Mouse (Mus musculus) erythroid progenitor cell, adult 5-6 weeks (primary cell): Measurements from ENCODE around the gene Emc10. TPM values are rescaled to one million over a fixed set of nuclear protein-coding genes. Genes with fewer than 3 reads are reported as not detected.

ENCODE experiments used
- ATAC-seq: replicated peaks from 2 replicates; pipeline ENCODE4 v1.8.0; 2016; ENCODE audit warnings: moderate number of reproducible peaks, mild to moderate bottlenecking, moderate TSS enrichment, inconsistent platforms; ENCODE audit not compliant: poor library complexity, low FRiP score, severe bottlenecking
- total RNA-seq, 2 experiments: library from RNA; stranded (forward) in 1 of 2; stranded (reverse) in 1 of 2; fragments of 150-400 nt in 1 of 2; fragments of 186-747, 209-891 nt in 1 of 2; gene quantifications; 2 replicates each; pipeline versions ENCODE4 v1.2.3 to v1.2.4; 2015 to 2017; ENCODE audit warnings: low replicate concordance in 2 of 2

Gene Emc10
- total RNA-seq, 2 experiments from 2014 or later = 43.7 to 81.7 TPM

DNA sequence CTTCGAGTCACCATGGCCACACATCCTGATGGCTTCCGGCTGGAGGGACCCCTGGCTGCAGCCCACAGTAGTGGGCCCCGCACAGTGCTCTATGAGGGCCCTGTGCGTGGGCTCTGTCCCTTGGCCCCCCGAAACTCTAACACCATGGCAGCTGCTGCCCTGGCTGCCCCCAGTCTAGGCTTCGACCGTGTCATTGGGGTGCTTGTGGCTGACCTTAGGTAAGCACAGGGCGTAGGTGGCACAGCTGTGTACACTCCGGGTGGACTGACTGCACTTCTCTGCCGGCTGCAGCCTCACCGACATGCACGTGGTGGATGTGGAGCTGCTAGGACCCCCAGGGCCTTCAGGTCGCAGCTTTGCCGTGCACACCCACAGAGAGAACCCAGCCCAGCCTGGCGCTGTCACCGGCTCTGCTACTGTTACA is 29.4 kb downstream of the Emc10 start:
- ATAC-seq = no peak

DNA sequence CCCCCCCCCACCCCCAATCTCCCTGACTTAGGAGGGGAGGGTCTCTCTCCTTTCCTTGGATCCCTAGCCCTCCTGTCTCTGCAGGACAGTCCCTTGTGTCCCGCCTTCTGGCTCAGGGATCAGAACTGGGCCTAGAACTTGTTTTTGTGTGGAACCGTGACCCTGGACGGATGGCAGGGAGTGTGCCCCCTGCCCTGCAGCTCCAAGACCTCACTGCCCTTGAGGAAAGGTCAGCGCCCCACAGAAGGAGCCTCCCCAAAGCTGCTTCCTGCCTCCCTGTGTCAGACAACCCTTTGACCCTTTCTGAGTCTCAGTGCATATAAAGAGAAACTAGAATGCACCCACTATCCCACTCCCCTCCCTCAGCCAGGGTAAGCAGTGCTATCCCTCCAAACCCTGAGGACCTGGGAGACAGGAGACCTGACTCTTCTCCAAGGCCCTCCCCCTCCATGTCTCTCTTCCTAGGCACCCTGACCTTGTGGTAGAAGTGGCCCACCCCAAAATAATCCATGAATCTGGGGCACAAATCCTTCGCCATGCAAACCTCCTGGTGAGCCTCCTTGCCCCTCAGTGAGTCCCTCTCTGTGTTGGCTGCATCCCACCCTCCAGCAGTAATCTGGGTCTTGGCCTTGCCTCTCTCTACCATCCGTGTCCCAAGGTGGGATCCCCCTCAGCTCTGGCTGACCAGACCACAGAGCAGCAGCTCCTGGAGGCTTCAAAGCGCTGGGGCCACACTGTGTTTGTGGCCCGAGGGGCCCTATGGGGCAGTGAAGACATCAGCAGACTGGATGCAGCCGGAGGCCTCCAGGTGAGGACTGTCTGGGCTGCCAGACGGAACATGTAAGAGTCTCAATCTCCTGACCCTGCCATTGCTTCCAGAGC is 30.1 kb downstream of the Emc10 start:
- no peak for ATAC-seq

DNA sequence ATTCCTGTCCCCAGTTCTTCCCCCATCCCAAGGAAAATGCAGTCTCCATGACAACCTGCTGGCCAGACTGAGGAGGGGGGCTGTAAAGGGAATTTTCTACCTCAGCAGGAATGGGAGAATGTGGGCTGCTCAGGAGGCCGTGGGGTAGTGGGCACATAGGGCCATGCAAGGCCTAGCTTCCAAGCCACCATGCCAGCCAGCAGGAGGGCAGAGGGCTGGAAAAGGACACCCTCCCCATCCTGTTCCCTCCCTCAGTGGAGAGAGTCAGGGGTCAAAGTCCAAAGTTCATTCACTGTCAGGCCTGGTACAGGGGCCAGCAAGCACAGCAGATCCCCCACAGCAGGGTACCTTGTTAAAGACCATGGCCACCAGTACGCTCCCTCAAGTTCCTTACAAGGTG is 31.2 kb downstream of the Emc10 start, which contains the start of gene Aspdh:
Aspdh (plus strand) TSS at position 281 of the 400 bp plus-strand sequence.
- ATAC-seq = no peak

DNA sequence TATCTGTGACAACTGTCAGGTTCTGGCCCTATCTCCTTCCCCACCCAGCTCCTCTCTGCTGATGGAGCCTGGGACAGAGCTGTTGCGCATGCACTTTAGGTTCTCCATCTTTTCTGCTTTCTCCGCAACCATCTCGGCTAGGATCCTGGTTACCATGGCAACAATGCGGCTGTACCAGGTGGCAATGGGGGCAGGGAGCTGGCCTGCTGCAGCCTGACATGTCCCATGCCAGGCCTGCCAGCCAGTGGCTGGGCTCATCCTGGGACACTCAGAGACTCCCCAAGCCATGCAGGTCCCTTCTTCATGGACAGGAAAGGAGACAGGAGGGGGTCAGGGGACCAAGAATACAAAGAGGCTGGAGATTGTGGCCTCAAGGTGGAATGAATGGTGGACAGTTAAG is 31.8 kb downstream of the Emc10 start:
- no peak for ATAC-seq

DNA sequence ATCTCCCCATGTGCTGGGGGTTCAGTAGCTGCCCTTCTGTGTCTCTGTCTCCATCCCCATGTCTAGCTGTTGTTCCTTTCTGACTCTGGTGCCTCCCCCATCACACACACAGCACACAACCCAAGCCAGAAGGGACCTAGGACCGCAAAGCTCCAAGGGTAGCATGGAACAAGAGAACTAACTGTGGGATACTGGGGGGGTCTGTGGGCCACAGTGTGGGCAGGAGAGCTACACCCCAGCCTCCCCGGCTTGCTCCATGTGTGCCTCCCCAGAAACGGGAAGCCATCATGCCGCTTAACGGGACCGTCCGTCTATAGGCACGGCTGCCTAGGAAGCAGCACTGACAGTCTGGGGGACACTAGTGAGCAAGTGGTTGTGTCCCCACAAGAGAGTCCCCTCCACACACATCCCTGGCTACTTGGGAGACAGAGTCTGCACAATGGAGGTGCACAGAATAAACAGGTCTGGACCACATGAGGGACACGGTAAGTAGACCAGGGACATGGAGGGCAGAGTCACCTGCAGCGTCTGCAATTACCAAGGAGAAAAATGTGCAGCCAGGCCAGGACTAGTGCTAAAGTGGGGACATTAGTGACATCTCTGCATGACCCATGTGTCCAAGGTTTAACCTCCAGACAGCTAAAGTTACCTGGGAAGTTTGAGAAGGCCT is 32.6 kb downstream of the Emc10 start:
- ATAC-seq = no peak

DNA sequence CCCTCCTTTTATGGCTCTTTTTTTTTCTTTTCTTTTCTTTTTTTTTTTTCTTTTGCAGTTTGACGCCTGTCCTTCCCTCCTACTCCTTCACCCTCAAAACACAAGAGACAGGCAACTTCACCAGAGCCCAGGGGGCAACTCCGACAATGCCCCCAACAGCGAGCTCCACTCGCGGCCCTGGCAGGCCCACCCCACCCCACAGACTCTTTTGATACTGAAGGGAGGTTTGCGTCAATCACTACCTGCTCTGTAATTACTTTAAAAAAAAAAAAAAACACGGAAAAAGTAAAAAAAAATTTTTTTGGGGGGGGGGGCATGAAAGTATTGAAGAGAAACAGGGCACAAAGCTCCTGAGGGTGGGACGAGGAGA is 33.3 kb downstream of the Emc10 start:
- ATAC-seq = no peak

DNA sequence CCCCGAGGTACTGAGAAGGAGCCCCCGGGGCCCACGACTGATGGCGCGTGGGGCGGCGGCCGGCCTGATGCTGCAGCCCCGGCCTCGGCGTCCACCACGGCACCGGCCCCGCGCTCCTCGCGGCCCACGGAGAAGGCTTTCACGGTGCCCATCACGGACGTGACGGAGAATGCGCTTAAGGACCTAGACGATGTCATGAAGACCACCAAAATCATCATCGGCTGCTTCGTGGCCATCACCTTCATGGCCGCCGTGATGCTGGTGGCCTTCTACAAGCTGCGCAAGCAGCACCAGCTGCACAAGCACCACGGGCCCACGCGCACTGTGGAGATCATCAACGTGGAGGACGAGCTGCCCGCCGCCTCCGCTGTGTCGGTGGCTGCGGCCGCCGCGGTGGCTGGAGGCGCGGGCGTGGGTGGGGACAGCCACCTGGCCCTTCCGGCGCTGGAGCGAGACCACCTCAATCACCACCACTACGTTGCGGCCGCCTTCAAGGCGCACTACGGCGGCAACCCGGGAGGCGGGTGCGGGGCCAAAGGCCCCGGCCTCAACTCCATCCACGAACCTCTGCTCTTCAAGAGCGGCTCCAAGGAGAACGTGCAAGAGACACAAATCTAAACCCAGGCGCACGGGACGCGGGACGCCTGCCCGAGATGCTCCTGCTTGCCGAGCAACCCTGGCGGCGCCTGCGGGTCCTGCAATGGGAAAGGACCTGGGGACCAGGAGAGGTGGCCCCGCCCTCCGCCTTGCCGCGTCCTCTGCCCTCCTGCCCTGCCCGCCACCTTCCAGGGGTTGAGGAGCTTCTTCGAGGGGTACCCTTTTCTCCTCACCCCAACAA is 33.9 kb downstream of the Emc10 start:
- ATAC-seq = 0 out of 2 replicates have a peak, but pooled peaks have one; percentile 41

DNA sequence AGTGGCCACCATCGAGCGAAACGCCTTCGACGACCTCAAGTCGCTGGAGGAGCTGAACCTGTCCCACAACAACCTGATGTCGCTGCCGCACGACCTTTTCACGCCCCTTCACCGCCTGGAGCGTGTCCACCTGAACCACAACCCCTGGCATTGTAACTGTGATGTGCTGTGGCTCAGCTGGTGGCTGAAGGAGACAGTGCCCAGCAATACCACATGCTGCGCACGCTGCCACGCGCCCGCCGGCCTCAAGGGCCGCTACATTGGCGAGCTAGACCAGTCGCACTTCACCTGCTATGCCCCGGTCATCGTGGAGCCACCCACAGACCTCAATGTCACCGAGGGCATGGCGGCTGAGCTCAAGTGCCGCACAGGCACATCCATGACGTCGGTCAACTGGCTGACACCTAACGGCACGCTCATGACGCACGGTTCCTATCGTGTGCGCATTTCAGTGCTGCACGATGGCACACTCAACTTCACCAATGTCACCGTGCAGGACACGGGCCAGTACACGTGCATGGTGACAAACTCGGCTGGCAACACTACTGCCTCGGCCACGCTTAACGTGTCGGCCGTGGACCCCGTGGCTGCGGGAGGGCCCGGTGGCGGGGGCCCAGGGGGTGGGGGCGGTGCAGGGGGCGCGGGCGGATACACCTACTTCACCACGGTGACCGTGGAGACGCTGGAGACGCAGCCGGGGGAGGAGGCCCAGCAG is 34.7 kb downstream of the Emc10 start:
- ATAC-seq = no peak

DNA sequence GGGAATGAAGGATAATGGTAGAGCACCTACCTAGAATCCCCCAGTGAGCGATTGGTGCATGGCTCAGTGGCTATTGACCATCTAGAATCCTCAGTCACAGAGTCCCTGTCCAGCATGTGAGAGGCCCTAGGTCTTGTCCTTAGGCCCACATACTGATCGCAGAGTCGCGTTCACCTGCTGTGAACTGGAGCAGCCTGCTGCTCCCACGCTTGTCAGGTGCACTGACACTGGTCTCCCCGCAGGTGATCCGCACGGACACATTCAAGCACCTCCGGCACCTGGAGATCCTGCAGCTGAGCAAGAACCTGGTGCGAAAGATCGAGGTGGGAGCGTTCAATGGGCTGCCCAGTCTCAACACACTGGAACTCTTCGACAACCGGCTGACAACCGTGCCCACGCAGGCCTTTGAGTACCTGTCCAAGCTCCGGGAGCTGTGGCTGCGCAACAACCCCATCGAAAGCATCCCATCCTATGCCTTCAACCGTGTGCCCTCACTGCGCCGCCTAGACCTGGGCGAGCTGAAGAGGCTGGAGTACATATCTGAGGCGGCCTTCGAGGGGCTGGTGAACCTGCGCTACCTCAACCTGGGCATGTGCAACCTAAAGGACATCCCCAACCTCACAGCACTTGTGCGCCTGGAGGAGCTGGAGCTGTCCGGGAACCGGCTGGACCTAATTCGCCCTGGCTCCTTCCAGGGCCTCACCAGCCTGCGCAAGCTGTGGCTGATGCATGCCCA is 35.4 kb downstream of the Emc10 start:
- no peak for ATAC-seq

DNA sequence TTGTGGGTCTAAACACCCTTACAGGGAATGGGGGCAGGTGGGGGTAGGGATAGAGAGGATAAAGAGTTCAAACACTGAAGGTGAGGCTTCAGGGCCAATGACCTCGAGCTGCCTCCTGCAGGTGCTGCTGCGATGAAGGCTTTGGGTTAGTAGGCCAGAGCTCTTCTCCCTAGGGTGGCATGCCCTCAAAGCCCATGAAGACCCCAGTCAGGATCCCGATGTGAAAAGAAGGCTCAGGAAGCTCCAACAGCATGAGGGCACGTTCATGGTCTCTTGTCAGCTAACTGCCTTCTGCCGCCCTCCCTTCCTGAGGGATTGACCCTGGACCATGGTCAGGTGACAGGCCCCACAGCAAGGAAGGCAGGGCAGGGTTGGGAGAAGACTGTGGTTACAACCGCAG is 36.3 kb downstream of the Emc10 start:
- no peak for ATAC-seq

DNA sequence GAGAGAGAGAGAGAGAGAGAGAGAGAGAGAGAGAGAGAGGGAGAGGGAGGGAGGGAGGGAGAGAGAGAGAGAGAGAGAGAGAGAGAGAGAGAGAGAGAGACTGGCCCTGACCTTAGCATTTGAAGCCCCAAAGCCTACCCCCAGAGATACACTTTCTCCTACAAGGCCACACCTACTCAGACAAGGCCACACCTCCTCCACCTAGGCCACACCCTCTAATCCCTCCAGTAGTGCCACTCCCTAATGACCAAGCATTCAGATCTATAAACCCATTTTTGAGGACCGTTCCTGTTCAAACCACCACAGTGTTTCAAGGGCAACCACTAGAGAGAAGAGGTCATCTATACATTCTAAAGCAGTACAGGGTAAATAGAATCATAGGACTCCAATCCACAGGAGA is 40.0 kb downstream of the Emc10 start:
- peak; percentile 77 for ATAC-seq

DNA sequence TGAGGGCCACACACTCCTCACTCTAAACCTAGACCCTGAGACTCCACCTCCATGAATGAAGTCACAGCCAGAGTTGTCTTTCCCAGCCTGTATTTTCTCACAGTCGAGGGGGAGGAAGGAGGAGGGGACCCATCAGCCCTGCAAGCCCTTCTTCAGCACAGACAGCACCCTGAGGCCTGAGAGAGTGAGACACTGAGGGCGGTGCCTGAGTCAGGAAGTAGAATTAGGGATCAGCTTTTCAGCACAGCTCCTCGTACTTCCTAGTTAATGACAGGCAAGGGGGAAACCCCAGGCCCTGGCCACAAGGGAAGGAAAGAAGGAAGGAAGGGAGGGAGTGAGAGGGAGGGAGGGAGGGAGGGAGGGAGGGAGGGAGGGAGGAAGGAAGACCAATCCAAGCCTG is 43.1 kb downstream of the Emc10 start:
- no peak for ATAC-seq

DNA sequence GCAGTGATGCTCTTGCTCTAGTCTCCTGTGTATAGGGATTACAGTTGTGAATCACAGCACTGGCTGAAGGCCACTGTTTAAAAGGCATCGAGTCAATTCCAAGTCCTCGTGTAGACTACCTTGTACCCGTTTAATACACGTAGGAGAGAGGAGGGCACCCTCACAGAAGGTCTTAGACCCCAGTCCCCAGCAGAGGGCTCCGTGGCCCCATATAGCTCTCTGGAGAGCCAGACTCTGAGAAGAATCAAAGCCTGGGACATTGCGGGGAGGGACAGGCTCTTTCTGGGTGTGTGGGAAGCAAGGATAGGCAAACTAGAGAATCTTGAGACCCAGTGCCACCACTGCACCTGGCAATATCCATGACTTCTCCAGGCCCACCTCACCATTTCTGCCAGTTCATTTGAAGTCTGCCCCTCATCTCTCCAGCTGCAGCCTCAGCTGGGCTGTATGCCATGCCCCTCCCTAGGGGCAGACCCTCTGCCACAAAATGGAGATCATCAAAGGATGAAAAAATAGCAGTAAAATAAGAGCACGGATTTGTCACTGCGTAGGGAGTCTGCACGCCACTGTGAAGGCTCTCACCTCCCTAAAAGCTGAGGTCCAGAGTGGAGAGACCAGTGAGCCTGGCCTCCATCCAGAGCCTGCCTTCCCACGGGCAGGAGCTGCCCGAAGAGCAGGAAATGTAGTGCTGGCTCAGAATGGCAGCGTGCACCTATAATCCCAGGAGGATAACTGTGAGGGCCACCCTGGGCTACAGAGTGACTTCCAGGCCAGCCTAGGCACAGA is 50.1 kb downstream of the Emc10 start:
- ATAC-seq = no peak

DNA sequence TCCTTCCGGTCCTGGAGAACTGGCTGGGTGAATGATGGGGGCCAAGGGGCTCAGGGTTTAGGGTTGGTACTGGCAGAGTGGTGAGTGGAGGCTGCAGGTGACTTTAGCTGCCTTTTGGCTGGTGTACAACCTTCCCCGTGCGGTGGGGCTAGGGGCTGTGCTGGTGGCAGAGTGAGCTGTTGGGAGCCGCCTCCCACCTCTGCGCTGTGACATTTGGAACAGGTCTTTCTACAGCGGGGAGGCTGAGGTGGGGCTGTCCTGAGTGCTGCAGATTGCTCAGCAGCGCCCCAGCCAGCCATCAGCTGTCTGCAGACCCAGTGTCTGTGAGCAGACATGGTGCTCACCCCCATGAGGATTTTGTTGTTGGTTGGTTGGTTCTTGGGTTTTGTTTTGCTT is 50.8 kb downstream of the Emc10 start:
- ATAC-seq = no peak

DNA sequence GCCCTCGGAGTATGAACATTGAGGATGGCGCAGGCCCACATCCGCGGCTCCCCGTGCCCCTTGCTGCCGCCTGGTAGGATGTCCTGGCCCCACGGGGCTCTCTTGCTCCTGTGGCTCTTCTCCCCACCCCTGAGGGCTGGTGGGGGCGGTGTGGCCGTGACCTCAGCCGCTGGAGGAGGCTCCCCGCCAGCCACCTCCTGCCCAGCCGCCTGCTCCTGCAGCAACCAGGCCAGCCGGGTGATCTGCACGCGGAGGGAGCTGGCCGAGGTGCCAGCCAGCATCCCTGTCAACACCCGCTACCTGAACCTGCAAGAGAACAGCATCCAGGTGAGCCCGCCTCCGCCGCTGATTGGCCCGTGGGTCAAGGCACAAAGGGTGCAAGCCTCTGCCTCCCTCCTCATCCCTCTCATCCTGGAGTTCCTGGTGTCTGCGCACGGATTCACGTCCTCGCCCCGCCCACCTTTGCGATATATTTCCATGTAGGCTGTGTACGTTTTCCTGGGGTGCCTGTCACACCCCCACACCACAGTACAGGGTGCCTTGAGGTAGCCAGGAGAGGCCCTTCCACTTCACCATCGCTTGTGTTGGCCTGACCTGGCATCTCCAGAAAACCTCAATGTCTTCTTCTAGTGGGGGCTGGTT is 51.3 kb downstream of the Emc10 start:
- no peak for ATAC-seq

DNA sequence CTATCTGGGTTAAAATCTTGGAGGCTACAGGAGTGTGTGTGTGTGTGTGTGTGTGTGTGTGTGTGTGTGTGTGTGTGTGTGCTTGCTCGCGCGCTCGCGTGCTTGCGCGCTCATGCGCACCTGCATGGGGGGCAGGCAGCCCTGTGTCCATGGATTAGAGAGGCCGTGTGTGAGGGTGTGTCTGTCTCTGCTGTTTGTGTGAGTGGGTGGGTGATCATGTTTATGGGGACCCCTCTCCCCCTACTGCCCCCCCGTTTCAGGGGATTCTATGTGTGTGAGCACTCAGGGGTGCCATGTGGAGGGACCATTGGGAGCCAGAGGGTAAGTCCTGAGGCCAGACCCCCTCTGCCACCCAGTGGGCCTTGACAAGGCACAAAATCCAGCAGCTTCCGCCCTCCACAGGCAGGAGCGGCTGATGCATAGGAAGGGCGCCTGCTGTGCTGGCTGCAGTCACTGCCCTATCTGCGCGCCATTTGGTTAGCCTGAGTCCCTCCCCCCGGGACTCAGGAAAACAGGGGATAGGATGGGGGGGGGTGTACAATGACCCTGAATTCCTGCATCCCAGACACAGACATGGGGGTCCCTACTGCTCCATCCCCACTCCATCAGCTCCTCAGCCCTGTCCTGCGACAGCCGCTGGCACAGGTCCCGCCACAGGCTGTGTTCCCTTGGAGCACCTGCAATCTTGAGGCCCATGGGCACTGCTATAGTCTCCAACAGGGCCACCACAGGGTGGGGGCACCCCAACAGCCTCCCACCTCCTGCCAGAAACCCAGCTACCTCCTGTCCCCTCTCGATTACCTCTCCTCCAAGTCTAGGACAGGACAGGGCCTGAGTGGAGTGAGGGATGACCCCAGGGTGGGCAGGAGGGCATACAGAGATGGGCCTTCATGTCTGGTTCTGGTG is 52.8 kb downstream of the Emc10 start:
- no peak for ATAC-seq

DNA sequence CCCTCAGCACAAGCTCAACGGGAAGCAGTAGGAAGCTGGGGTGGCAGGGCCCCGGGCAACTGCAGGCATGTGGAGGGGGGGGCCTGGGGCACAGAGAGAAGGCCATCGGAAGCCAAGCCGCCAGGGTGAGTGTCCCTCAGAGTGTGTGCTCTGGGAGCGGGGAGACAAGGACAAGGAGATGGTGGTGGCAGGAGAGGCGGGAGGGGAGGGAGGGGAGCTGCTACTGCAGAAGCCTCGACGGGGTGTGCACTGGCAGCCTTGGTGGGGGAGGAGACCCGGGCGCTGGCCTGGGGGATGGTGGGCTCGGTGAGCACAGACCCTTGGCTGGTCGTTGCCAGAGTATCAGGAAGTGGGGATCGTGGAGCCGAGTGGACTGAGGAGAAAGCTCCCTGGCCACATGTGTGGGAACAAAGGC is 53.9 kb downstream of the Emc10 start:
- no peak for ATAC-seq
